Mouse (Mus musculus): ENCODE measurements around the gene Nfic.
A peak's percentile ranks its signal among the peaks of the same experiment; 100 is the strongest.

GRCm38 (mm10) chr10:81377793-81378552, 77.5 kb downstream of the Nfic start, which contains the start of gene Fzr1:
- TF ChIP-seq POLR2AphosphoS2 (IDR thresholded peaks at IDR 0.05; ENCODE audit: low read length) (0 out of 2 replicates have a peak, but pooled peaks have one; percentile 10), MYB (IDR thresholded peaks at IDR 0.05; ENCODE audit: low read depth, low read length) (no peak), MAX (IDR thresholded peaks at IDR 0.05; ENCODE audit: low read length) (no peak), MEF2A (IDR thresholded peaks at IDR 0.05; ENCODE audit: extremely low read depth, insufficient replicate concordance, low read depth, low read length, poor library complexity, severe bottlenecking) (no peak), KAT2A (conservative IDR thresholded peaks at IDR 0.05; ENCODE audit: low read depth, low read length) (no peak), CTCF (IDR thresholded peaks at IDR 0.05 in 2 of 3, conservative IDR thresholded peaks at IDR 0.05 in 1 of 3; ENCODE audit: control insufficient read depth in 1 of 3, insufficient read depth in 1 of 3, low read depth in 2 of 3, low read length in 3 of 3, poor library complexity in 1 of 3, severe bottlenecking in 1 of 3) (no peak), E2F4 (IDR thresholded peaks at IDR 0.05; ENCODE audit: borderline replicate concordance, low read depth, low read length) (no peak), POLR2A (IDR thresholded peaks at IDR 0.05; ENCODE audit: control insufficient read depth in 1 of 2, insufficient read depth in 1 of 2, low read depth in 1 of 2, low read length in 2 of 2, poor library complexity in 1 of 2) (peak in 1 of 2 experiments; percentile 68; a peak in 1 of 4 replicates), RCOR1 (IDR thresholded peaks at IDR 0.05; ENCODE audit: low read depth, low read length) (no peak), MXI1 (IDR thresholded peaks at IDR 0.05; ENCODE audit: low read depth, low read length) (peak; percentile 15; the same call in 1 of the 2 replicates), MAFK (IDR thresholded peaks at IDR 0.05; ENCODE audit: borderline replicate concordance, low read depth, low read length) (no peak), EP300 (IDR thresholded peaks at IDR 0.05; ENCODE audit: low read depth in 1 of 2, low read length in 2 of 2) (no peak), MYC (IDR thresholded peaks at IDR 0.05; ENCODE audit: low read depth, low read length) (no peak)

Measured in MEL (cell line).